Mouse (Mus musculus) intestine, postnatal 0 days (tissue): ENCODE data around the gene Sncb. TPM values are rescaled to one million over a fixed set of nuclear protein-coding genes. Genes with fewer than 3 reads are reported as not detected.

ENCODE experiments used
- ATAC-seq: fragments of 200-750 bp; cut with Nextera tagmentation; 2 replicates; pipeline ENCODE4 v1.8.0; 2017; ENCODE audit warnings: mild to moderate bottlenecking, moderate TSS enrichment, moderate library complexity
- H3K27ac ChIP-seq: fragments of 300-500 bp; sonication (generic); 2 replicates; pipeline ENCODE4 v1.5.1; 2014; ENCODE audit warnings: mild to moderate bottlenecking, low read depth, low read length, moderate library complexity
- H3K27me3 ChIP-seq: fragments of 300-500 bp; sonication (generic); replicated peaks from 2 replicates; pipeline ENCODE4 v1.6.1; 2014; ENCODE audit warnings: low read length, mixed read lengths; ENCODE audit not compliant: control insufficient read depth, insufficient read depth
- H3K36me3 ChIP-seq: fragments of 300-500 bp; sonication (generic); 2 replicates; pipeline ENCODE4 v1.6.1; 2014; ENCODE audit warnings: mild to moderate bottlenecking, moderate library complexity; ENCODE audit not compliant: control insufficient read depth, insufficient read depth
- H3K4me1 ChIP-seq: fragments of 300-500 bp; sonication (generic); replicated peaks from 2 replicates; pipeline ENCODE4 v1.6.1; 2014; ENCODE audit warnings: antibody characterized with exemption, low read length, mixed read lengths; ENCODE audit not compliant: control insufficient read depth, insufficient read depth
- H3K4me2 ChIP-seq: fragments of 300-500 bp; sonication (generic); replicated peaks from 2 replicates; pipeline ENCODE4 v1.6.1; 2014; ENCODE audit warnings: low read depth, mild to moderate bottlenecking, moderate library complexity
- H3K4me3 ChIP-seq: fragments of 300-500 bp; sonication (generic); 2 replicates; pipeline ENCODE4 v1.5.1; 2014; ENCODE audit warnings: low read depth, low read length
- H3K9ac ChIP-seq: fragments of 300-500 bp; sonication (generic); 2 replicates; pipeline ENCODE4 v1.6.1; 2014; ENCODE audit warnings: mild to moderate bottlenecking, low read depth, low read length
- H3K9me3 ChIP-seq: fragments of 300-500 bp; sonication (generic); 2 replicates; pipeline ENCODE4 v1.6.1; 2016; ENCODE audit warnings: mixed run types; ENCODE audit not compliant: control insufficient read depth
- CTCF ChIP-seq: sonication (generic); IDR thresholded peaks from 2 replicates; pipeline ENCODE4 v1.5.1; 2016; ENCODE audit warnings: low read depth, mild to moderate bottlenecking, control low read depth, antibody characterized with exemption, moderate library complexity
- WGBS: fragments of 180-500 bp; shearing (Covaris S2); extraction: QIAGEN DNeasy Blood & Tissue Kit; methylation state at CpG from one replicate; pipeline ENCODE4 v1.1.7; 2014; 5-methylcytosine and 5-hydroxymethylcytosine counted together
- polyA plus RNA-seq: library from polyadenylated mRNA; unstranded; fragments of >200 nt; fragmentation: Nextera tagmentation; extraction: Ambion mirVana; gene quantifications from 2 replicates; pipeline ENCODE4 v1.2.1, GENCODE M21; 2015

Gene Sncb
- polyA plus RNA-seq, 1 experiment from 2014 or later, result 0.37 TPM

- peaks cover 37% of the 10 kb centered on the region for H3K27me3 ChIP-seq
- H3K4me3 ChIP-seq, result no peak overlapping the region
- no peak for TF ChIP-seq CTCF
- WGBS, result 58% methylated on average over 10 of the region's 10 CpGs
- H3K27ac ChIP-seq, result no peak overlapping the region
- ATAC-seq, result no peak
- no peaks in the 10 kb centered on the region for H3K9me3 ChIP-seq
- H3K36me3 ChIP-seq, result no peaks in the 10 kb centered on the region
- no peak overlapping the region for H3K4me2 ChIP-seq
- H3K4me1 ChIP-seq, result peaks cover 5% of the 10 kb centered on the region
- no peak overlapping the region for H3K9ac ChIP-seq
These were observed 13.7 kb downstream of the Sncb start for GRCm38 (mm10) chr13:54752656-54753055.

GRCm38 (mm10) chr13:54750699-54751098 is 15.7 kb downstream of the Sncb start:
- Histone ChIP-seq H3K4me3 (no peak overlapping the region), H3K36me3 (no peaks in the 10 kb centered on the region), H3K27me3 (peaks cover 42% of the 10 kb centered on the region), H3K9me3 (no peaks in the 10 kb centered on the region), H3K4me1 (peaks cover 4% of the 10 kb centered on the region), H3K4me2 (no peak overlapping the region), H3K27ac (no peak overlapping the region), H3K9ac (no peak overlapping the region)
- no peak for TF ChIP-seq CTCF
- no peak for ATAC-seq
- WGBS, result 1% methylated on average over 8 of the region's 8 CpGs

GRCm38 (mm10) chr13:54749864-54750411 is 16.5 kb downstream of the Sncb start, which contains the start of gene Gprin1:
Gene Gprin1 (minus strand): TSS chr13:54749874.
- Histone ChIP-seq H3K9me3 (no peaks in the 10 kb centered on the region), H3K27ac (no peak within 1 kb of the TSS), H3K36me3 (no peaks in the 10 kb centered on the region), H3K27me3 (peaks cover 42% of the 10 kb centered on the region), H3K4me1 (peaks cover 4% of the 10 kb centered on the region), H3K9ac (no peak within 1 kb of the TSS), H3K4me2 (peak within 1 kb of the TSS; percentile 89), H3K4me3 (peak within 1 kb of the TSS; percentile 53)
- TF ChIP-seq CTCF, result no peak
- 4% methylated on average over 18 of the region's 29 CpGs for WGBS
- ATAC-seq, result no peak

GRCm38 (mm10) chr13:54749061-54749863 is 17.1 kb downstream of the Sncb start:
- peaks cover 4% of the 10 kb centered on the region for H3K4me1 ChIP-seq
- no peaks in the 10 kb centered on the region for H3K9me3 ChIP-seq
- peak overlapping the region; percentile 53 for H3K4me3 ChIP-seq
- H3K27ac ChIP-seq, result no peak overlapping the region
- TF ChIP-seq CTCF, result no peak
- ATAC-seq, result peak; percentile 58
- 1% methylated on average over 74 of the region's 100 CpGs for WGBS
- no peak overlapping the region for H3K9ac ChIP-seq
- H3K36me3 ChIP-seq, result no peaks in the 10 kb centered on the region
- peaks cover 42% of the 10 kb centered on the region for H3K27me3 ChIP-seq
- peak overlapping the region; percentile 89 for H3K4me2 ChIP-seq

- no peak overlapping the region for H3K4me3 ChIP-seq
- no peak for ATAC-seq
These were observed 17.7 kb downstream of the Sncb start for GRCm38 (mm10) chr13:54748721-54749060.

GRCm38 (mm10) chr13:54748190-54748589 is 18.2 kb downstream of the Sncb start:
- Histone ChIP-seq H3K4me3 (no peak overlapping the region), H3K4me1 (peaks cover 4% of the 10 kb centered on the region), H3K36me3 (no peaks in the 10 kb centered on the region), H3K9me3 (no peaks in the 10 kb centered on the region), H3K27me3 (peaks cover 42% of the 10 kb centered on the region), H3K4me2 (no peak overlapping the region), H3K9ac (no peak overlapping the region), H3K27ac (no peak overlapping the region)
- WGBS, result 75% methylated on average over 8 of the region's 8 CpGs
- TF ChIP-seq CTCF, result no peak
- ATAC-seq, result no peak

More at GRCm38 (mm10) chr13:54748721-54749060, 17.7 kb downstream of the Sncb start:
- Histone ChIP-seq H3K27ac (no peak overlapping the region), H3K9ac (no peak overlapping the region), H3K4me2 (no peak overlapping the region; the same call in 1 of the 2 replicates), H3K4me1 (peaks cover 4% of the 10 kb centered on the region), H3K36me3 (no peaks in the 10 kb centered on the region), H3K9me3 (no peaks in the 10 kb centered on the region), H3K27me3 (peaks cover 42% of the 10 kb centered on the region)
- 50% methylated on average over 10 of the region's 10 CpGs for WGBS
- TF ChIP-seq CTCF, result no peak
